Mouse (Mus musculus) kidney, postnatal 14 days (tissue): Measurements from ENCODE around the gene Vps35l.

Source experiments
- DNase-seq: peaks from one replicate; pipeline ENCODE4 v3.0.0; 2022; ENCODE audit warnings: mixed read lengths

Vps35l gene

DNA sequence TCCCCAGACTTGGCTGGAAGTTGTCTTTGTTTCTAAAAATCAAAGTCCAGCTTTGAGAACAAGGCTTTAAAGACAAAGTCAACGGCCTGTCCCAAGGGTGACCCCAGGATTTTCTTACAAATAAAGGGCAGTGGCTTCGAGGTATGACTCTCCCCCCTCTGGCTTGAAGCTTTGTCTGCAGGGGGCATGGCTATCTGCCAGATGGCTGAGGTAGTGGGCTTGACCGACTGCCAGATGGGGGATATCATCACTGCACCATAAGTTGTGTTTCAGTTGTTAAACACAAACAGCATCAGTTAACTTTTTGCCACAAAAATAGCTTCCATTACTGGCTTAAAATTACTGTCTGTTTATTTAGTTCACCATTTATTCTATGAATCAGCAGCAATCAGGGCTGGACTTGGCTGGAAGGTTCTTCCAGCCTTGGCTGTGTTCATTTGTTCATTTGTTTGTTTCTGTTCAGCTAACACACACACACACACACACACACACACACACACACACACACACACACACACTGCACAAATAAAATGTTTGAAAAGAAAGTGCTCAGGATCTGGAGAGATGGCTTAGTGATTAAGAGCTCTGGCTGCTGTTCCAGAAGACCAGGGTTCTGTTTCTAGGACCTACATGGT is 149.1 kb downstream of the Vps35l start:
- DNase-seq, result no peak
